Mouse (Mus musculus) stomach, embryonic 15.5 days (tissue): ENCODE data around the gene Bahcc1. TPM values are rescaled to one million over a fixed set of nuclear protein-coding genes. Genes with fewer than 3 reads are reported as not detected.

Source experiments
- ATAC-seq: fragments of 200-750 bp; cut with Nextera tagmentation; 2 replicates; pipeline ENCODE4 v1.8.0; 2017; ENCODE audit warnings: low read depth, moderate number of reproducible peaks, moderate TSS enrichment; ENCODE audit not compliant: insufficient read depth, low FRiP score
- H3K27ac ChIP-seq: fragments of 300-500 bp; sonication (generic); 2 replicates; pipeline ENCODE4 v1.5.1; 2015; ENCODE audit warnings: mild to moderate bottlenecking, inconsistent platforms
- H3K27me3 ChIP-seq: fragments of 300-500 bp; sonication (generic); replicated peaks from 2 replicates; pipeline ENCODE4 v1.6.1; 2015; ENCODE audit warnings: inconsistent platforms
- H3K36me3 ChIP-seq: fragments of 300-500 bp; sonication (generic); 2 replicates; pipeline ENCODE4 v1.6.1; 2015; ENCODE audit warnings: inconsistent platforms
- H3K4me1 ChIP-seq: fragments of 300-500 bp; sonication (generic); 2 replicates; pipeline ENCODE4 v1.6.1; 2015; ENCODE audit warnings: inconsistent platforms
- H3K4me2 ChIP-seq: fragments of 300-500 bp; sonication (generic); 2 replicates; pipeline ENCODE4 v1.6.1; 2015; ENCODE audit warnings: mild to moderate bottlenecking, inconsistent platforms
- H3K4me3 ChIP-seq: fragments of 300-500 bp; sonication (generic); replicated peaks from 2 replicates; pipeline ENCODE4 v1.5.1; 2015; ENCODE audit warnings: inconsistent platforms
- H3K9ac ChIP-seq: fragments of 300-500 bp; sonication (generic); 2 replicates; pipeline ENCODE4 v1.6.1; 2015; ENCODE audit warnings: inconsistent platforms
- H3K9me3 ChIP-seq: fragments of 300-500 bp; sonication (generic); 2 replicates; pipeline ENCODE4 v1.6.1; 2016; ENCODE audit warnings: inconsistent platforms
- WGBS: fragments of 180-500 bp; shearing (Covaris S2); methylation state at CpG from one replicate; pipeline ENCODE4 v1.1.7; 2015; 5-methylcytosine and 5-hydroxymethylcytosine counted together
- polyA plus RNA-seq: library from polyadenylated mRNA; unstranded; fragments of >200 nt; fragmentation: Nextera tagmentation; extraction: Ambion mirVana; gene quantifications from 2 replicates; pipeline ENCODE4 v1.2.1, GENCODE M21; 2015

Gene Bahcc1
- polyA plus RNA-seq, 1 experiment from 2014 or later = 7.2 TPM

DNA sequence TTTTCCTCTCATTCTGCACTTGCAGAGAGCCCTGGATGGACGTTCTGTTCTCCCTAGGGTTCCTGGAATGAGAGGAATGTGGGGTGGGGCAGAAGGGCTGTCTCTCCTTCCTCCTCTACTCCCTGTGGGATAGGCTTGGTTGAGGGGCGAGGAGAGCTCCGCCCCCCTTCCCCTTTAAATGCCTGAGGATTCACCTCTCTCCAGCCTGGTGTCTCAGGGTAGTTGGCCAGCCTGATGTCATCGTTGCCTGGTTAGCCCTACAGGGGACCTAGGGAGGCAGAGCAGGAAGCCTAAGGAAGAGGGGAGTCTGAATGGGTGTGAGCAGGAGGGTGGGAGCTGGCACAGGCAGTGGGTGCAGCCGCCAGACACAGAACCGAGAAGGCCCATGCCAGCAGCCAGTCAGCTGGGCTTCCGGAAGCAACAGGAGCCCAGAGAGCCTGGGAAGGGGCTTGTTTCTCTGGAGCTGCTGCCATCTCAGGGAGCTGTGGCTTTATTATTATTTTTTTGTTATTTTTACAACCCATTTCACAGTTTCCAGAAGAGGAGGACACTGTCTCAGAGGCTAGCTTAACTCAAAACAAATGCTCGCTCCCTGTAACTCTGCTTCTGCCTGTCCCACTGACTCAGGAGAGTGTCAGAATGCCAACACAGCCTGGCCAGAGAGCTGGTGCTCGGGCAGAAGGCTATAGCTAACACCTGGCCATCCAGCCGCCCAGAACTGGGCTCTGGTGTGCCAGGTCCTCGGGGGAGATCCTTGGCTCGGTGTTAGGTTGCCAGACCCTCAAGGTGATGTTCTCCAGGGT, 20.3 kb downstream of the Bahcc1 start:
- no peaks in the 10 kb centered on the region for H3K27me3 ChIP-seq
- H3K9ac ChIP-seq = no peak overlapping the region
- no peaks in the 10 kb centered on the region for H3K9me3 ChIP-seq
- H3K4me2 ChIP-seq = peak overlapping the region; percentile 33
- H3K27ac ChIP-seq = peak overlapping the region; percentile 59
- ATAC-seq = peak; percentile 36; the same call in 1 of the 2 replicates
- H3K4me3 ChIP-seq = no peak overlapping the region
- peaks cover 68% of the 10 kb centered on the region for H3K4me1 ChIP-seq
- no peaks in the 10 kb centered on the region for H3K36me3 ChIP-seq
- 52% methylated on average over 12 of the region's 12 CpGs for WGBS

DNA sequence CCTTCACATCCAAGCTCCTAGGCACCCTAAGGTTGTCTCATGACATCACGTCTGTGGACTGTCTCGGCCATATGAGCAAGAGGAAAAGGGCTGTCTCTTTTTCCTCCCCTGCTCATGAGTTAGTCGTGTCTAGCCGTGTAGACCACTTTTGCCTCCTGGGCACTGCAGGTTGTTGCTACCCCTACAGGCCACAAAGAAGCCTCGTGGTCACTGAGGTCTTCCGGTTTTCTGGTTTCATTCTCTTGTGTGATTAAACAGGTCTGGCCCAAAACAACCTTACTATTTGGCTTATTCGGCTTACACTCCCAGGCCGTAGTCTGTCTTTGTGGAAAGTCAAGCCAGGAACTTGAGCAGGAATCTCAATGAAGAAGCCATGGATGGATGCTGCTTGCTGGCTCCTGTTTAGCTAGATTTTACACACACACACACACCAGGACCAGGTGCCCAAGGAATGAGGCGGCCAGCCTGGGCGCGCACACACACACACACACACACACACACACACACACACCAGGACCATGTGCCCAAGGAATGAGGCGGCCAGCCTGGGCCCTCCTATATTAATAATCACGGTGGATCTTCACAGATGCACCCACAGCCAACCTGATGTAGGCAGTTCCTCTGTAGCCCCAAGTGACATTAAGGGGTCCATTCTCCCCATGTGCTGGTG, 21.0 kb downstream of the Bahcc1 start:
- Histone ChIP-seq H3K9ac (no peak overlapping the region), H3K4me3 (no peak overlapping the region), H3K27me3 (no peaks in the 10 kb centered on the region), H3K4me1 (peaks cover 70% of the 10 kb centered on the region), H3K27ac (no peak overlapping the region), H3K36me3 (no peaks in the 10 kb centered on the region), H3K9me3 (no peaks in the 10 kb centered on the region), H3K4me2 (no peak overlapping the region)
- ATAC-seq = no peak
- WGBS = 81% methylated on average over 13 of the region's 13 CpGs

GRCm38 (mm10) chr11:120254420-120254819, 21.7 kb downstream of the Bahcc1 start:
- Histone ChIP-seq H3K4me3 (no peak overlapping the region), H3K9me3 (no peaks in the 10 kb centered on the region), H3K9ac (no peak overlapping the region), H3K4me1 (peaks cover 76% of the 10 kb centered on the region), H3K27me3 (no peaks in the 10 kb centered on the region), H3K36me3 (no peaks in the 10 kb centered on the region), H3K4me2 (no peak overlapping the region), H3K27ac (no peak overlapping the region)
- WGBS = 71% methylated on average over 11 of the region's 11 CpGs
- no peak for ATAC-seq

GRCm38 (mm10) chr11:120255038-120255437, 22.3 kb downstream of the Bahcc1 start:
- WGBS = 70% methylated on average over 6 of the region's 6 CpGs
- H3K9me3 ChIP-seq = no peaks in the 10 kb centered on the region
- no peak overlapping the region for H3K4me2 ChIP-seq
- H3K36me3 ChIP-seq = no peaks in the 10 kb centered on the region
- no peak for ATAC-seq
- no peak overlapping the region for H3K9ac ChIP-seq
- H3K4me1 ChIP-seq = peaks cover 83% of the 10 kb centered on the region
- H3K27ac ChIP-seq = no peak overlapping the region
- H3K4me3 ChIP-seq = no peak overlapping the region
- no peaks in the 10 kb centered on the region for H3K27me3 ChIP-seq

- WGBS = 86% methylated on average over 8 of the region's 8 CpGs
- Histone ChIP-seq H3K36me3 (no peaks in the 10 kb centered on the region), H3K27ac (no peak overlapping the region), H3K4me1 (peaks cover 86% of the 10 kb centered on the region), H3K9me3 (no peaks in the 10 kb centered on the region), H3K9ac (no peak overlapping the region), H3K27me3 (no peaks in the 10 kb centered on the region), H3K4me3 (no peak overlapping the region), H3K4me2 (no peak overlapping the region)
- ATAC-seq = no peak
Measured at GRCm38 (mm10) chr11:120255499-120255898, 22.8 kb downstream of the Bahcc1 start.

DNA sequence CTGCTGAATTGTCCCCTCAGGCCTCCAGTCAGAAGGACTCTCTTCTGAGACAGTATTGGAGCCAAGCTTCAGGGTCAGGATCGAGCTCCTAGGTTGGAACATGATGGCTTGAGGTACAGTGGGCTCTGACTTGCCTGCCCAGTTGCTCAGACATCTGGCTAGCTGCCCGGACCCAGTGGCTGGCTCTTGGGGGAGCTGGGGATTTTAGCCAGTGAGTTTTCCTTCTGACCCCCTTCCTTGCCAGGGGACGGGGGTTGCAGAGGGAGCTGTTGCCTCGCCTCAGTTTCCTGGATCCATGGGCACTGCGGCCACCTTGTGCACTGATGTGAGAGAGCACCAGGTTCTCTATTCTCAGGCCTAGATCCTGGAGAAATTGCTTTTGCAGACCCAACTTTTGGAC, 23.4 kb downstream of the Bahcc1 start:
- WGBS = 76% methylated on average over 5 of the region's 5 CpGs
- H3K36me3 ChIP-seq = no peaks in the 10 kb centered on the region
- H3K27ac ChIP-seq = no peak overlapping the region
- peaks cover 86% of the 10 kb centered on the region for H3K4me1 ChIP-seq
- H3K9ac ChIP-seq = no peak overlapping the region
- H3K27me3 ChIP-seq = no peaks in the 10 kb centered on the region
- no peaks in the 10 kb centered on the region for H3K9me3 ChIP-seq
- ATAC-seq = no peak
- H3K4me2 ChIP-seq = no peak overlapping the region
- no peak overlapping the region for H3K4me3 ChIP-seq

- WGBS = 61% methylated on average over 10 of the region's 10 CpGs
- Histone ChIP-seq H3K36me3 (no peaks in the 10 kb centered on the region), H3K4me1 (peaks cover 86% of the 10 kb centered on the region), H3K4me2 (no peak overlapping the region), H3K9me3 (no peaks in the 10 kb centered on the region), H3K4me3 (no peak overlapping the region), H3K27me3 (no peaks in the 10 kb centered on the region), H3K27ac (no peak overlapping the region), H3K9ac (no peak overlapping the region)
- no peak for ATAC-seq
Measured at GRCm38 (mm10) chr11:120256543-120256942, 23.8 kb downstream of the Bahcc1 start.

DNA sequence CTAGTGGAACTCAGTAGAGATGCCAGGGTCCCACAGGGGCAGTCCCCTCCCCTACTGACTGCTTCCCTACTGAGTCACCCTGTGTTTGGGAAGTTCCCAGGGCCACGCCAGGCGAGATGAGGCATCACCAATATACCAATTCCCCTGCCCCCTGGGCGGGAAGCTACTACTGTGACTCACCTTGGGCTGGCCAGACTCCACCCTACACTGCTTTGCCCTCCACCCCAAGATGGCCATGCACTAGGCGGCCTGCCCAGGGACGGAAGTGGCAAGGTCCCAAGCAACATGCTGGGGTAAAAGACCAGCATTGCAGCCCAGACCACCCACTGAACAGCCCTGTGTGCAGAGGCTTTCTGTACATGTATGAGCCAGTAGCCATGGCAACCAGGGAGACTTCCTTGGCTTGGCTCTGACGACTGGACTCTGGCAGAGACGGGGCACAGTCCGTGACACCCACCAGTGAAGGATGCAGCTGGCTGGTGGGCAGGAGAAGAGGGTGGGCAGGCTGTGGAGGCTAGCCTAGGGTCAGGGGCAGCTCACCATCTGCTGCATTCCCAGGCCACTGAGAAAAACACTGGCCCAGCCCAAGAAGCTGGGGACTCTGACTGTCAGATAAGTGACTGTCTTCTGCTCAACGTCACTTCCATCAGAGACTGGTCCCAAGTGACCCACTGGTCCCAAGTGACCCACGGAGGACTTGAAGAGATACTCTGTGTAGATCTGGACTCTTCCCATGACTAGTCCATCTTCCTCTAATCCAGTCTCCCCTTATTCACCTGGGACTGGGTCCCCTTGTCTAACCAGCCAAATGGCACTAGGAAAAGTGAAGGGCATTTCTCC, 24.5 kb downstream of the Bahcc1 start:
- no peak overlapping the region for H3K4me3 ChIP-seq
- no peak overlapping the region for H3K4me2 ChIP-seq
- H3K36me3 ChIP-seq = no peaks in the 10 kb centered on the region
- H3K4me1 ChIP-seq = peaks cover 86% of the 10 kb centered on the region
- ATAC-seq = no peak
- H3K9ac ChIP-seq = no peak overlapping the region
- H3K9me3 ChIP-seq = no peaks in the 10 kb centered on the region
- 70% methylated on average over 10 of the region's 10 CpGs for WGBS
- H3K27me3 ChIP-seq = no peaks in the 10 kb centered on the region
- no peak overlapping the region for H3K27ac ChIP-seq

DNA sequence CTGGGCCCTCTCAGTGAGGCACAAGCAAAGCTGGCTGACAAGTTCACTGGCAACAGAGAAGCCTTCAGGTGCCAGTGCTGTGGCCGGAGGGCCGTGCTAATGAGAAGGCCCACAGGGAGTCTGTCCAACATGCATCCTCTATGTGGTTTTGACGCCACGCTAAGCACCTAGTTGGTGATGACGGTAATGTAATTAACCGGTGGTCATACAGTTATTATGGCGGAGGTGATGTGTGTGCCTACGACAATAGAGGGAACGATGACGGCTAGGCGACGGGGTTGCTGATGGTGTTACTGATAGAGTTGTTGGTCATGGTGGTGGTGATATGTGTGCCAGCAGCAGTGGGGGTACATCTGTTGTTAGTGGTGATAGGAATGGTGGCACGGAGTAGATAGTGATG, 25.2 kb downstream of the Bahcc1 start:
- peaks cover 86% of the 10 kb centered on the region for H3K4me1 ChIP-seq
- no peaks in the 10 kb centered on the region for H3K9me3 ChIP-seq
- no peak for ATAC-seq
- no peak overlapping the region for H3K27ac ChIP-seq
- no peaks in the 10 kb centered on the region for H3K27me3 ChIP-seq
- H3K36me3 ChIP-seq = no peaks in the 10 kb centered on the region
- H3K9ac ChIP-seq = no peak overlapping the region
- 95% methylated on average over 13 of the region's 13 CpGs for WGBS
- H3K4me2 ChIP-seq = no peak overlapping the region
- H3K4me3 ChIP-seq = no peak overlapping the region

DNA sequence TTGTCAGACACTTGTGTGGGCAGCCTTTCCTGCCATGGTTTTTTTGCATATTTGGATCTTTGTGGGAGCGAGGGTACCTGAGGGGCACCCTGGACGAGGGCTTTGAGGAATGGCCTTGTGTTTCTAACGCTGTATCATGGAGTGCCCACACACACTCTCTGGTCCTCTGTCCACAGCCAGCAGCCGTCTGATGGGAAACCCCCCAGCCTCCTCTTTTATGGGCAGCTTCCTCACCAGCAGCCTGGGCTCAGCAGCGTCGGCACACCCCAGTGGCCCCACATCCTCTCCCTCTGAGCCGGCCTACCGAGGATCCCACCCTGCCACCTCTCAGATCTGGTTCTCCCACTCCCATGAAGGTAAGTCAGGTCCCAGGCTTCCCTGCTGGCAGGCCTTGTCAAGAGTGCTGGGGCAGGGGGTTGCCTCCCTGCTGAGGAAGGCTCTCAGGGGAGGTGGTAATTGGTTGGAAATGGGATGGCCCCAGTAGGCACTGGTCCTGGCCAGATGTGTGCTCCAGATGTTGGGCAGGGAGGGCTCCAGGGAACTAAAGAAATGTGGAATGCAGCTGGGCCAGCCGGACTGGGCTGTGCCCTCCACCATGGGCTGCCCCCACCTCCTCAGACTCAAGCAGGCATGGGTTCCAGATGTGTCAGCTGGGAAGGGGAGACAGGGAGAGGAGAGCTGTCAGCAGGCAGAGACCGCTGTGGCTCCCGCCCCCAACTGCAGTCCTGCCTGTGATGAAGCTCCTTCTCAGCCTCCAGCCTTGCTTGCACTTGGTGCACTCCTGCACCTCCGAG, 26.3 kb downstream of the Bahcc1 start:
- Histone ChIP-seq H3K9me3 (no peaks in the 10 kb centered on the region), H3K36me3 (no peaks in the 10 kb centered on the region), H3K9ac (no peak overlapping the region), H3K4me2 (no peak overlapping the region), H3K4me3 (no peak overlapping the region), H3K27ac (no peak overlapping the region), H3K27me3 (no peaks in the 10 kb centered on the region), H3K4me1 (peaks cover 85% of the 10 kb centered on the region)
- WGBS = 59% methylated on average over 12 of the region's 12 CpGs
- no peak for ATAC-seq
